Mouse (Mus musculus): Measurements from ENCODE around the gene Foxb2.

Gene Foxb2

GRCm38 (mm10) chr19:16825228-16825627 is 48.4 kb downstream of the Foxb2 start:
- in situ Hi-C loops (cut with MboI; ENCODE audit: unreplicated experiment in 2 of 2) = no loop called here

All from v-Abl transformed pro-B cells (cell line).